Mouse (Mus musculus) lung, embryonic 14.5 days (tissue): ENCODE measurements at regions not wholly inside any gene's neighbourhood (a gene's known extent, or its start where the extent isn't known, plus 50 kb on each side); places are given as distances from the start of the nearest gene placed in this dataset.
A peak's percentile ranks its signal among the peaks of the same experiment; 100 is the strongest.

Experiments
- ATAC-seq: fragments of 200-750 bp; cut with Nextera tagmentation; 2 replicates; pipeline ENCODE4 v1.8.0; 2017; ENCODE audit warnings: mild to moderate bottlenecking, moderate TSS enrichment, moderate library complexity; ENCODE audit not compliant: insufficient read depth
- DNase-seq: peaks from one replicate; pipeline ENCODE4 v3.0.0-alpha.2; 2015
- H3K27ac ChIP-seq: fragments of 300-500 bp; sonication (generic); 2 replicates; pipeline ENCODE4 v1.5.1; 2014; ENCODE audit warnings: low read depth, mild to moderate bottlenecking, moderate library complexity
- H3K27me3 ChIP-seq: fragments of 300-500 bp; sonication (generic); 2 replicates; pipeline ENCODE4 v1.6.1; 2014; ENCODE audit warnings: low read length, control low read depth; ENCODE audit not compliant: insufficient read depth
- H3K36me3 ChIP-seq: fragments of 300-500 bp; sonication (generic); 2 replicates; pipeline ENCODE4 v1.6.1; 2014; ENCODE audit warnings: control low read depth; ENCODE audit not compliant: insufficient read depth
- H3K4me1 ChIP-seq: fragments of 300-500 bp; sonication (generic); 2 replicates; pipeline ENCODE4 v1.6.1; 2014; ENCODE audit warnings: antibody characterized with exemption, control low read depth; ENCODE audit not compliant: insufficient read depth
- H3K4me2 ChIP-seq: fragments of 300-500 bp; sonication (generic); 2 replicates; pipeline ENCODE4 v1.6.1; 2014; ENCODE audit warnings: mild to moderate bottlenecking
- H3K4me3 ChIP-seq: fragments of 300-500 bp; sonication (generic); 2 replicates; pipeline ENCODE4 v1.5.1; 2014; ENCODE audit warnings: low read depth, low read length
- H3K9ac ChIP-seq: fragments of 300-500 bp; sonication (generic); 2 replicates; pipeline ENCODE4 v1.6.1; 2014
- H3K9me3 ChIP-seq: fragments of 300-500 bp; sonication (generic); 2 replicates; pipeline ENCODE4 v1.6.1; 2016; ENCODE audit warnings: low read depth, low read length, control low read depth
- CTCF ChIP-seq: IDR thresholded peaks from 2 replicates; pipeline ENCODE4 v1.5.1; 2016; ENCODE audit warnings: antibody characterized with exemption, low read depth
- WGBS: fragments of 180-500 bp; shearing (Covaris S2); extraction: QIAGEN DNeasy Blood & Tissue Kit; methylation state at CpG from one replicate; pipeline ENCODE4 v1.1.7; 2014; 5-methylcytosine and 5-hydroxymethylcytosine counted together

DNA sequence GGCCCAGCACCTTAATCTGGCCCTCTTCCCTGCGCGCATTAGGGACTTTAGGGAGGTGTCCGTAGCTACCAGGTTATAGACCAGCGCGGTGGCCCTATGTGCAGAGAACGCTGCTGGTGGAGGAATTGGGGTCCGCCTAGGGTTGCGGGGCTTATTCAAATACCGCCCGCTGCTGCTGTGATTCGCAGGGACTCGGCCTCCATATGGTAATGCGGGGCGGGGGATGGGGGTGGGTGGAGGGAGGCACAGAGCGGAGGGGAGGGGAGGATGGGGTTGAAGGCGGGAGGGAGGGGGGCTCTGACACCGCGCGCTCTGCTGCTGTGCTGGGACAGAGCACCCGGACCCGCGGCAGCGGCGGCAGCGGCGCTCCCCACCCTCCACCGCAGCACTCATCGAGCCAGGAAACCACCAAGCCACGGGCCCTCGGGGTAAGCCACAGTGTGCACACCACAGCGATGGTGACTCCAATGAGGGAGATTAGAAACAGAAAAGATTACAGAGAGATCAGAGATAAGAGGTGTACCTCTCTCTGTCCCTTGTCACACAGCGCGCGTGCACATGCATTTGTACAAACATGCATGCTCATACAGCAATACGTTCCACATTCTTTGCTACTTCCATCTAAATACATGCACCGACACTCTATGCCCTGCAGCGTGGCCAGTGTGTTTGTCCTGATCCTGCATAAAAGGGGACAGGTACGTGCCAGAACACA, 223.4 kb downstream of the Mef2c start:
- Histone ChIP-seq H3K4me2 (no peak overlapping the region), H3K9me3 (no peaks in the 10 kb centered on the region), H3K36me3 (no peaks in the 10 kb centered on the region), H3K27me3 (peaks cover 96% of the 10 kb centered on the region), H3K9ac (no peak overlapping the region), H3K27ac (no peak overlapping the region), H3K4me1 (no peaks in the 10 kb centered on the region), H3K4me3 (no peak overlapping the region)
- WGBS, result under 1% methylated on average over 38 of the region's 38 CpGs
- ATAC-seq, result no peak
- DNase-seq, result no peak
- TF ChIP-seq CTCF, result no peak

DNA sequence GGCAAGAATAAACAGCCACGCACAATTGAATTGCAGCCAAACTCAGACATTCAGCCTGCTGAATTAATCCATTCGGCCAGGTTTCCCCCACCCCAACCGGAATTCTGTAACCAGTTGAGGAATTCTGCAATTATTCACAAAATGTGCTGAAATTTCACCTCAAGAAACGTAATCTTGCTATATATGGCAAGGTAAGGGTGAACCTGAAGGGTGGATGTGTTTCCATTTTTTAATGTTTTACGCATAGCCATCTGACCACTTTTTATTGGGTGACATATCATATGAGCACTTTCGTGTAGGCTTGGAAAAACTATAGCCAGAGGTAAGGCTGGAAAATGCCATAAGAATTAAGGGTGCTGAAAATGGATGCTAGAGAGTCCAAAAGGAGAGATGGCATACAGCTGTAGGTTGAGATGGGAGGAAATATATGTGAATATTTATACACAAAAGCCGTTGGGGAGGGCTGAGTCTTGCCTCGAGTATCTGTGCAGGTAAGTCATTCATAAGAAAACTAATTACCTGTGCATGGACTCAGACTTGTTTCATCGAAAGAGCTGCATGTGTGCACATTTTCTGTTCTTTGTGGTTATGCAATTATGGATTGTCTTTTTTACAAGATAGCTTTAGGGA, 224.0 kb downstream of the Mef2c start:
- H3K27ac ChIP-seq, result no peak overlapping the region
- H3K4me3 ChIP-seq, result no peak overlapping the region
- H3K9me3 ChIP-seq, result no peaks in the 10 kb centered on the region
- TF ChIP-seq CTCF, result no peak
- no peak overlapping the region for H3K4me2 ChIP-seq
- no peak for DNase-seq
- H3K9ac ChIP-seq, result no peak overlapping the region
- H3K4me1 ChIP-seq, result no peaks in the 10 kb centered on the region
- H3K27me3 ChIP-seq, result peaks cover 96% of the 10 kb centered on the region
- no peak for ATAC-seq
- 8% methylated on average over 9 of the region's 9 CpGs for WGBS
- H3K36me3 ChIP-seq, result no peaks in the 10 kb centered on the region

DNA sequence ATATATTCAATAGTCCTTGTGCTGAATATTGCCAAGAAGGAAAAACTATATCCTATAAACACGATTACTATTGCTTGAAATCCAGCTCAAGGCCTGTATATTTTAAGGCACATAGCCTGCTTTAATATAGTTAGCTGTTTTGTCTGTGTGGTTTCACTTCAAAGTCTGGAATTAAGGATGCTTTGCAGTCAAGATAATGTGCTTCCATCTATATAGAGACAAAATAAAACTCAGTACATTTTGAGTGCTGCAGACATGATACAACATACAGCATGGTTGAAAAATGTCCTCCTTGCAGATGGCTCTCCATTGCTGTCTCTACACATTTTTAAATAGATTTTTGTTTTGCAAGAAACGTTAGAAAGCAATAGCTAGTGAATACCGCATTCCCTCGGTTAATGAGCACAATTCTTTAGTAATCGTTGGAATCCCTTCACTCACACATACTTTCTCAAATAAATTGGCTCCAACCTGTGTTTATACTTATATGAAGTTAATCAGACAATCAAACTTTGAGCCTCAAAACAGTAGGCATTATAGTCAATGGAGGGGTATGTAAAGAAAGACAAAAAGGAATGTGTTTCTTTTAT, 224.7 kb downstream of the Mef2c start:
- 7% methylated on average over 5 of the region's 5 CpGs for WGBS
- Histone ChIP-seq H3K9ac (no peak overlapping the region), H3K36me3 (no peaks in the 10 kb centered on the region), H3K27me3 (peaks cover 96% of the 10 kb centered on the region), H3K4me2 (no peak overlapping the region), H3K4me3 (no peak overlapping the region), H3K4me1 (no peaks in the 10 kb centered on the region), H3K9me3 (no peaks in the 10 kb centered on the region), H3K27ac (no peak overlapping the region)
- no peak for TF ChIP-seq CTCF
- no peak for ATAC-seq
- DNase-seq, result no peak

DNA sequence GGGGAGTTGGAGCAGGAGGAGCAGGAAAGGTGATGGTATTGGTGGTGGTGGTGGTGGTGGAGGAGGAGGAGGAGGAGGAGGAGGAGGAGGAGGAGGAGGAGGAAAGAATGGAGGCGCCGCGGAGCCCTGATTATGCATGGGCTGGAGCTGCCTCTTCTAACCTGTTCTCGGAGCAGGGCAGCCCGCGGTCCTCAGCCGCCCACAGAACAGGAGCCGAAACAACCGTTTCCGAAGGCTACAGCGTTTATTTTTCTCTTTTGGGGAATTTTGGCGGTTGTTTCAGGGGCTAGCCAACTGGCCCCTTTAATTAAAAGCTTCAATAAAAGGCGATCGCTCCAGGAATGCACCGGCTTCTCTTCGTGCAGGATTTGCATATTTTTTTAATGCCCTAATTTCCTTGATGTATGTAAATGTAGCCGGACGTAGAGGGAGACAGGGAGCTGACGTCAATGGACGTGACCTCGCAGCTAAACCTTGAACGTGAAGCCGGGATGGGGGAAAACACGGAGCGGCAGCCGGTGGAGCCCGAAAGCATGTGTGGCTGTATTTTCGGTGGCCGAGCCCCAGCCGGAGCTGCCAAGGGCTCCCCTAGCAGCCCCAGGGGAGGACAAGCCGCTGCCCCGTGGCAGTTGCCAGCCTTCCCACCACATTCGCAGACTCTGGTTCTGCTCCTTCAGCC, 225.6 kb downstream of the Mef2c start:
- Histone ChIP-seq H3K4me1 (no peaks in the 10 kb centered on the region), H3K27me3 (peaks cover 95% of the 10 kb centered on the region), H3K9ac (no peak overlapping the region), H3K9me3 (no peaks in the 10 kb centered on the region), H3K4me2 (peak overlapping the region; percentile 89), H3K27ac (no peak overlapping the region), H3K36me3 (no peaks in the 10 kb centered on the region), H3K4me3 (peak overlapping the region; percentile 55)
- DNase-seq, result peak; percentile 62
- TF ChIP-seq CTCF, result no peak
- WGBS, result under 1% methylated on average over 33 of the region's 33 CpGs
- ATAC-seq, result no peak

DNA sequence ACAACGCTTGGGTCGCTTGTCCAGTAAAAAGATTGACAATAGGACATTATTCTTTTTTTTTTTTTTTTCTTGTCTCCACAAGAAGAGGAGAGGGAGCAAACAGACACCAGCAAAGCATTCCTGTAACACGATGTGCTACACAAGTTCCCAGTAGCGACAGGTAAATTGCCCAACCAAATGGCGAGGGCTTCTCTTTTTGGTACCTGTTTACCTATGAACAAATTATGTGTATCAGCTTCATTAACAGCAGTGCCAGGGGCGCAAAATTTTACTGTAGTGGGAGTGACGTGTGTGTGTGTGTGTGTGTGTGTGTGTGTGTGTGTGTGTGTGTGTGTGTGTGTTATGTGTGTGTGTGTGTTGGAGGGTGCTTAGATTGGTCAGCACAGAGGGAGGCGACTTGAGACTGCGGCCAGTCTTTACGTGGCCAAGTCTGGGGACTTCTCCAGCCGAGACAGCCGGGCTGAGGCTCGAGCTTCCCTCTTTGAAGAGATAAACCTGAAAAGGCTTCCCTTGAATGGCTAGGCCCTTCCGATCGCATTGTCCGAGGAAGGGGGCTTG, 226.4 kb downstream of the Mef2c start:
- no peaks in the 10 kb centered on the region for H3K9me3 ChIP-seq
- no peaks in the 10 kb centered on the region for H3K4me1 ChIP-seq
- H3K9ac ChIP-seq, result peak overlapping the region; percentile 60
- TF ChIP-seq CTCF, result no peak
- ATAC-seq (peak; percentile 54), DNase-seq (peak; percentile 61)
- H3K36me3 ChIP-seq, result no peaks in the 10 kb centered on the region
- H3K27me3 ChIP-seq, result peaks cover 91% of the 10 kb centered on the region
- peak overlapping the region; percentile 27; the same call in 1 of the 2 replicates for H3K27ac ChIP-seq
- 1% methylated on average over 16 of the region's 16 CpGs for WGBS
- peak overlapping the region; percentile 55 for H3K4me3 ChIP-seq
- H3K4me2 ChIP-seq, result peak overlapping the region; percentile 89

DNA sequence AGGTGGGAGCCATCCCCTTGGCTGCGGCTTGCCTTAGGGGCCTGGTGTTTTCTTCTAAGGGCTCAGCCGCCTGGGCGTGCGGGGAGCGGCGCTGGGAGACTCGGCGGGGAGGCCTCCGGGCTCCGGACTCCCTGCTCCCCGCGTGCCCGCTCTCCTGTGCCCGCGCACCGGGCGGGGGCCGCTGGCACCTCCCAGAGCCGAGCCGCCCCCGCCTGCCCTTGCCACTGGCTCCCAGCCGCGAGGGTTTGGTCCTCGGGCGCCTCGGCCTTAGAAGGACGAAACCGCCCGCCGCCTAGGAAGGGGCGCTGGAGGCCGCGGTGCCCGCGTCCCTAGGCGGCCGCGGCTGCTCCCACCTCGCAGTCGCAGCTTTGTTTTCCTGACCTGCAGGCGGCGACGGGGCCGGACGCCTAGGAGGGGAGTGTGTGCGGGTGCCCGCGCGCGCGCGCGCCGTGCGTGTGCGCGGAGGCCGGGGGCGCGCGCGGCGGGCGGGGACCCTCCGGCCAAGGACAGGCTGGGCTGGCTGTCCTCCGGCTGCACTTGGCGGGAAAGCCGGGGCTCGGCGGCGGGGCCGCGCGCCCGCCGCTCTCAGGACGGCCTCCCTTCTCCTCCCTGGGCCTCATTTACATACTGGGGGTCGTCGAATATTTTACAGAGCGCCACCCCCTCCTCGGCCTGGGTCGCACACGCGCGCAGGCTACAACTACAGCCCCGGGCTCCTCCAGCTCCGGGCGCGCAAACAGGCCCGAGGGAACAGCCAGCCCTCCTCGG, 227.1 kb downstream of the Mef2c start:
- no peaks in the 10 kb centered on the region for H3K9me3 ChIP-seq
- H3K27ac ChIP-seq, result peak overlapping the region; percentile 27; the same call in 1 of the 2 replicates
- ATAC-seq (peak; percentile 88), DNase-seq (peak; percentile 84)
- peaks cover 91% of the 10 kb centered on the region for H3K27me3 ChIP-seq
- H3K4me3 ChIP-seq, result peak overlapping the region; percentile 55
- WGBS, result under 1% methylated on average over 83 of the region's 91 CpGs
- no peaks in the 10 kb centered on the region for H3K4me1 ChIP-seq
- H3K4me2 ChIP-seq, result peak overlapping the region; percentile 89
- TF ChIP-seq CTCF, result no peak
- no peaks in the 10 kb centered on the region for H3K36me3 ChIP-seq
- H3K9ac ChIP-seq, result peak overlapping the region; percentile 60
